Mouse (Mus musculus) 3T3-L1 (cell line): ENCODE data around the gene Chd3.

ENCODE experiments used
- DNase-seq: peaks from one replicate; pipeline ENCODE4 v3.0.0-alpha.2; 2015; ENCODE audit warnings: low read depth, low spot score

The Chd3 gene

DNA sequence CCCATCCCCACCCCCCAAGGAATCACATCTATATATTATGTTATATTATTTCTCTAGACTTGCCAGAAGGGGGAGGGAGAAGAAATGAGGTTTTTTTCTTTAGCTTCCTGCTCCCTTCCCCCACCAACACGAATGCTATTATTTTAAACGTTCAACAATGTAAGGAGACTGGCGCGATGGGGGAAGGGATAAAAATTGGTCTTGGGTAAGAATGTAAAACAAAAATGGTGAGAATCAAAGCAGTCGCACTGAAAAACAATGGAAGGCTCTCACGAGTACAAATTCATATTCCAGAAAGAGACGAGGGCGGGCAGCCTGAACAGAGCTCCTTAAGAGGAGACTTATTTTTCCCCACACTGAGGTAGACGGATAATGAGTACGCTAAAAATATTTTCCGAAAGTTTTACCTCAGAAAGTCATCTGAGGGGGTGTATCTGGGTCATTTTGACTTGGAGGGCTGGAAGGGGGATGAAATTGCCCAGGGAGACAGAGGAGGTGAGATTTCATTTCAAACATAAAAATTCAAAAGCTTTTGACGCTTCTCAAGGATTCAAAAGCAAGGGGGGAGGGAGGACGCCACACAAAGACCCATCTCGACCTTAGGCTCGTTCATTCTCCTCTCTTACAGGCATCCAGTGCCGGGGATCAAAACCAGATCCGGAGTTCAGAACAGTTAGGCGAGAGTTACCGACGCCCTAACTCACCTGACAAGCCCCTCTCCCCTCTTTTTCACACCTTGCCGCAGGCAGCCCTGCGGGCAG, 2.2 kb downstream of the Chd3 start:
- DNase-seq, result peak; percentile 55

DNA sequence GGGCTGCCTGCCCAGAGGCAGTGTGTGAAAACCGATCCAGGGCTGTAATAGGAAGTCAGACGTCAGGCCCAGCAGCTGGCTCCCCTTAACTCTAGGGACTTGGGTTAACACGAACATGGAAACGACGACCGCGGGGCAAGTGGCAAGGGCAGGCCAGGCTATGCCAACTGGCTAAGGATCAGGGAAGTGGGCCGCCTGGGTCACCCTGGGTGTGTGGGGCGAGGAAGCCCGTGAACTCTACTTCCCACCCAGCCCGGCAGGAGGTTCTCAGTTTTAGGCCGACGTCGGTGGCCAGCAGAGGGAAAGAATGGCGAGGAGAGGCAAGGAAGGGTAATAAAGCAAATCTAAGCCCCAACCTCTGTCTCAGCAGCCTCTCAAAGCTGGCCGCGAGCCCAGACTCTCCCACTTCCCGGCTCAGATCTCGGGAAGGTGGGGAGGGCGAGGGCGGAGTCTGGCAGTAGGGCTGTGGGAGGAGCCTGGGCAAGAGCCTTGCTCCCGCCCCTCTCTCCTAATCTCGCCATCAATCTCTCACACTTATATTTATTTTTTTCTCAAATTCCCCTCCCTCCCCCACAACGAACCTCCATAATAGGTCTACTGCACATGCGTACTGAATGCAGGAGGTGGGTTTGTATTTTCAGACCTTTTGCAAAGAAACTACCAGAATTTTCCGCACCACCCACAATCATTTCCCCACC, 2.9 kb downstream of the Chd3 start:
- DNase-seq, result peak; percentile 98

DNA sequence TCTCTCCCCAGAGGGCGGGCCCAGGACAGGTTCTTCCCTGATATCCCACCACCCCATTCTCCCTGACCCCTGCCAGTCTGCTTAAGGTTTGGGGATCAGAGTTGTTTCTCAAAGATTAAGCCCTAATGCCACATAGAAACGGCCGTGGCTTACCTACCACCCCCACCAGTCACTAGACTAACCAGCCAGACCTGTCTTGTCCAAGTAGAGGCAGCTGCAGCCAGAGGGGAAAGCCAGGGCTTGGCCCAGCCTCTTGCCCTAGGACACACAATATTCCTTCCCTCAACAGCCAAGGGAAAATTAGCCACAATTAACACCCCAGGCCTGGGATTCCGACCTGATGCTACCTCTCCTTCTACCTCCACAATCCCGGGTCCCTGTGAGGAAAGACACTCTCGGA, 3.5 kb downstream of the Chd3 start:
- peak; percentile 16 for DNase-seq

DNA sequence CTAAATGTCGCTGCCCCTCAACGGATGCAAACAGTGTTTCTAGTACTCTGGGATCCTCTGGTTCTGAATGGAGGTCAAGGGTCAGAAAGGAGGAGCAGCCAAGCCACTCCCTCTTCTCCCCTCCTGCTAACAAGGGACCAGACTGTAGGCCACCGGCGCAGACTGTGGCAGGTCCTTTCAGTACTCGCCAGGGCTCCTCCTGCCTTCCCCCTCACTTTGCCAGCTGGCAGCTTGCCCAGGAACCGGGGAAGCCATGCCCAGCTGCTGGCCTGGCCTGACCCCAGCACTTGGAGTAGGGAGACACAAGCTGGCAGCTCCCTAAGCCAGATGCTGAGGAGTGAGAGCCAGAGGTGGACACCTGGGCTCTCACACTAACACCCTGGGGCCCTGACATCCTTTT, 4.3 kb downstream of the Chd3 start:
- DNase-seq, result peak; percentile 84

DNA sequence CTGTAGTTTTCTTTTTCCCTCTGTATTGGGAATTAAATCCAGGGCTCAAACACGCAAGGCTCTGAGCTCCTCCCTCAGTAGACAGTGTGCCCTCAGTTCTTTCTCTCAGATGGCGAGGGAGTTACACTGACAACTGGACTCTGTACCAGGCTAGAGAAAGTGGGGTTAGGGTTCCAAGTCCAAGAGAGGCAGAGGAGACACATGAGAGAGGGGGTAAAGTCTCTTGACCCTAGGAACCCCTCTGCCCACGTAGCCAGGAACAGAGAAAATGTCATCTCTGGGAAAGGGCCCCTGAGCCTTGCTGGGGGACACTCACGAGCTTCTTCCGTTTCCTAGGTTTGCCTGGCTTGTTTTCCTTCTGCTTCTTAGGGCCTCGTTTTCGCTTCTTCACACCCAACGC, 4.8 kb downstream of the Chd3 start:
- DNase-seq, result no peak

DNA sequence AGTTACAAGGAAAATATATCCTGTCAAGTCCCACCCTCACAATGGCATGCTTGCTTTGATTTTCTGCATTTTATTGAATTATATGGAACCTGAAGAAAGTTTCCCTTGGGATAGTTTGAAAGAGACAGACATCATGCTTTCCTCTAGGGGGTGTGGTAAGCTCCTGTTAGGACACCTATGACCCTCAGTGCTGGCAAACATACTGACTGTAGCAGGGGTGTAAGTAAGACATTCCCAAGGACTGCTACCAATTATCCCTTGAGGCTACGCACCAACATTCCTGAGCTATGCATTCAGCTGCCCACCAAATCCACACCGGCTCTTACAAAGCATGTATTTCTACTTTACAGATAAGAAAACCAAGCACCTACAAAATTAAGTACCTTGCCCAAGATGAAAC, 6.7 kb downstream of the Chd3 start:
- DNase-seq, result peak; percentile 89

DNA sequence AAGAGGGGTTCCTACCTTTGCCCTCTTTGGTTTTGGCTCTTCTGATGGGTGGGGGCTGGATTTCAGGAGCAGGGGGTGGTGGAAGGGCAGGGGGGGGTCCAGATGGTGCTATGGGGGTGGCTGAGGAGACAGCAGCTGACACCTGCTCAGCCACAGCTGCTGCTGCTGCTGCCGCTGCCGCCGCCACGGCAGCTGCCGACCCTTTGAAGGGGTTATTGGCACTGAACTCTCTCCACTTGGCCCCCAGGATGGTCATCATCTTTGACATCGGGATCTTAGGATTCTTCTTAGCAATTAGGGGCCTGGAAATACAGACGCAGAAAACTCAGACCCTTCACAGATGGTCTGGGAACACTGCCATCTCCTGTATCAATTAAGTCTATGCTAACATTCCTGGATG, 7.2 kb downstream of the Chd3 start:
- DNase-seq, result no peak

DNA sequence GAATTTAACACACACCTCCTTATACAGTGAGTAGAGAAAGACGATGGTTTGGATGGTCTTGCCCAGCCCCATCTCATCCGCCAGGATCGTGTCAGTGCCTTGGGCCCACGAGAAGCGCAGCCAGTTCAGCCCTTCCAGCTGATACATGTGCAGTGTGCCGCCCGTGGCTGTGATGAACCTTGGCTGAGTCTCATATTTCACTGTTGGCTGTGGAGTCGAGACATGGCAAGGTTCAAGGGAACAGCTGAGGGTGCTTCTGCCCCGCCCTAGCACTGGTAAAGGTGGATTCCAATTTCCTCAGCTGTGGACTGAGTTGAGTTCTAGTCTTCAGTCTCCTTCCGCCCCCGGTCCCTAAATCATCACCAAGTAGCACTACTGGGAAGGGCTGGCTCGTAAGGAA, 11.5 kb downstream of the Chd3 start:
- no peak for DNase-seq

DNA sequence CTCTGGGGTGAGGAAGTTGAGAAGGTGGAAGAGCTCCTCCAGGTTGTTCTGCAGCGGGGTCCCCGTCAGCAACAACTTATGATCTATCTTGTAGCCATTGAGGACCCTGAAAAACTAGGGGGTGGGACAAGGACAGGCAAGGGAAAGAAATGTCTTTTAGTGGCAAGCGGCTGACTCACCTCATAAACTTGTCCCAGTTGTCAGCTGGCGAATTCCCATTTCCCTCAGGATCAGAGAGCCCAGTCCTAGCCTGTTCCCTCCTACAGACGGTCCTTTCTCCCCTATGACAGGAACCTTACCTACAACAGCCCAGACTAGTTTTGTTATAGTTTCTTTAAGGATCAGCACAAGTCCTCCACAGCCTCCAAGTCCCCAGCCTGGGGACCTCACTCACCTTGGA, 12.7 kb downstream of the Chd3 start:
- no peak for DNase-seq

DNA sequence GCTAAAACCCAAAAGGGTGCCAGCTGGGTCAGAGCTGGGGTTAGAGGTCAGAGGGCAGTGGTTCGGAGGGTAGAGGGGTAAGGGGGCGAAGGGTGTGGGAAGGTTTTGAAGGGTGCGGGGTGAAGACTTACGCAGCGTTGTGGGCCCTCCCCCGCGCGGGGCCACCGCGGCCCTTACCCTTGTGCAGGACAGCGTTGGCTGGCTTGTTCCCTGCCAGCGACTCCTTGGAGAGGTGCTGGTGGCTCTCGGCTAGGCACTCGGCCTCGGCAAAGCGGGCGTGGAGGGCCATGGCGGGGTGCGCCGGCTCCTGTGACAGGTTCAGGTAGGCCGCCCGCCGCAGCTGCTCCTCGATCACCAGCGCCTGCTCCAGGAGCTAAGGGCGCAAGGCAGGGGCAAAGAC, 22.8 kb downstream of the Chd3 start:
- no peak for DNase-seq

DNA sequence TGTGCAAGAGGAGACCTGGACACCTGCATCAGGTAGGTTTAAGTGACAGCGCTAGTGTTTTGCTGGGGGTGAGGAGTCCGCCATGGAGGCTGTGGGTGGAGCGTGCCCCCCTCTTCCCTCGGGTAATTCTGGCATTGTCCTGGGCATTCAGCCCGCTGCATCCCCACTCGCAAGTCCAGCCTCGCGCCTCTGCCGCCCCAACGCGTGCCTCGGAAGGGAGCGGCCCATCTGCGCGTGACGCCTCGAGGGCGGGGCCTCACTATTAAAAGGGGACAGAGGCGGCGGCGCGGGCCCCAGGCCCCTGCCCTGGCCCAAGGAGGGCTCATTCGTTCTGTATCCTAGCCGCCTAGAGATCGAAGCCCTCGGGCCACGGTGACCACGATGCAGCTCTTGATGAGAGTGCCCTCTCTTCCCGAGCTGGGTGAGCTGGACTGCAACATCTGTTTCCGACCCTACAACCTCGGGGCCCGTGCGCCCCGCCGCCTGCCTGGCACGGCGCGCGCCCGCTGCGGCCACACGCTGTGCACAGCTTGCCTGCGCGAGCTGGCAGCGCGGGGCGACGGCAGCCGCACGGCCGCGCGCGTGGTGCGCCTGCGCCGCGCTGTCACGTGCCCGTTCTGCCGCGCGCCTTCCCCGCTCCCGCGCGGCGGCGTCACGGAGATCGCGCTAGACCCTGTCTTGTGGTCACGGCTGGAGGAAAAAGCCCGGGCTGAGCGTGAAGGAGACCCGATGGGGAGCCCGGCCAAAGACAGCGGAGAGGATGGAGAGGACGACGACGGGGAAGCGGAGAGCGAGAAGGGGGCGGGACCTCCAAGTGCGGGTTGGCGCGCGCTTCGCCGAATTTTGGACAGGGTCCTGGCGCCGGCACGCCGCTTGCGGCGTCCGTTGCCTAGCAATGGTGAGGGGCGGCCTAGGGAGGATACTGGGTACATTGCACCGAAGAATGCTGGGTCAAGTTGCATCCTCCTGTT, 28.8 kb downstream of the Chd3 start, which contains the start of gene Rnf227:
Gene Rnf227 (plus strand): TSS at position 301 of the 971 bp plus-strand sequence.
- DNase-seq, result no peak

DNA sequence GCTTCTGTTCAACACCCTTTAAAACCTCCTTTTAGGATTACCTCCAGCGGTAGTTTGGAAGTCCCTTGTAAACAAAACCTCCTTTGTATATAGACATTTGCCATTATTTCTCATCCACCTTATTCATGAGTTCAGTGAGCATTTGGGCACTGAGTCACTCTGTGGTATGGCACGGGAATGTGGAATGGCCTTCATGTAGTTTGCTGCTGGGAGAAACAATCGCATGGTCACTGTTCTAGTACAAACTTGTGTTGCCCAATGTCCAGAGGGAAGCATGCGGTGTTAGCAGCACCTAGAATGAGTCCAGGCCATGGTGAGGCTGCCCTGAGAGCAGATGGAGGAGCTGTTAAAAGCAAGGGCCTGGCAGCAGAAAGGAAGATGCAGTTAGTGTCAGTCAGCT, 34.4 kb downstream of the Chd3 start:
- DNase-seq, result peak; percentile 90

DNA sequence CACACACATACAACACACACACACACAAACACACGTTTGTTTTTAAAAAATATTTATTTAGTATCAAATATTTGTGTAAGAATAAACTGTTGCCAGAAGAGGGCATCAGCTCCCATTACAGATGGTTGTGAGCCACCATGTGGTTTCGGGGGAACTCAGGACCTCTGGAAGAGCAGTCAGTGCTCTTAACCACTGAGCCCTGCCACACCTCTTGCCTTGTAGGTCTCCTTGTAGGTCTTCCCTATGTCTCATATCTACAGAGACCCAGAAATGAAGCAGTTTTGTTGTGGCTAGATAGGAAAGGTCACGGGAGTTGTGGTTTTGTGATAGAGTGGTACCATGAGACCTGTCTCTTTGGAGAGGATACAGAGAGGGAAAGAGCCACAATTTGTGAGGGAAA, 35.3 kb downstream of the Chd3 start:
- peak; percentile 61 for DNase-seq

DNA sequence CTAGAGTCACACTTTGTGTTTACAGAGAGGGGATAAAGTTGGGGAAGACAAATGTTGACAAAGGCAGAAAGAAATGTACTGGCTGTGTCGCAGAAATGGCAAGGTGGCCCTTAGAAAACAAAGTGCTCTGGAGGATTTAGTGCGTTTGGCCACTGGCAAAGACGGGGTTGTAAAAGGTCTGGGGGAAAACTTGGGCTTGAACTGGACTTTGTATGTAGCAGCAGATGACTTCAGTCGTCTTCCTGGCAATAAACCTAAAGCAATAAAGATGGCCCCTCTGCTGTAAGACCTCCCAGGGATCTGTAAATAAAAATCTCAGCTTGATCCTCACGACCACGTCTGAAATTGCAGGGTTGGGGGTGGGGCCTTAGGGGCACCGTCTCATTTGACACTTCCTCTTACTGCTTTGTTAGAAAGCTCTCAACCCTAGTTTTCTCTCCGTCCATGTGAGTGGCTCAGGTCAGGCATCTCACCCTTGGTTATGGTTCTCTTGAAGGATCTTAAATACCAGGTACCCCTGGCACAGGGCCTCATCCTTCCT, 36.4 kb downstream of the Chd3 start:
- DNase-seq, result no peak

DNA sequence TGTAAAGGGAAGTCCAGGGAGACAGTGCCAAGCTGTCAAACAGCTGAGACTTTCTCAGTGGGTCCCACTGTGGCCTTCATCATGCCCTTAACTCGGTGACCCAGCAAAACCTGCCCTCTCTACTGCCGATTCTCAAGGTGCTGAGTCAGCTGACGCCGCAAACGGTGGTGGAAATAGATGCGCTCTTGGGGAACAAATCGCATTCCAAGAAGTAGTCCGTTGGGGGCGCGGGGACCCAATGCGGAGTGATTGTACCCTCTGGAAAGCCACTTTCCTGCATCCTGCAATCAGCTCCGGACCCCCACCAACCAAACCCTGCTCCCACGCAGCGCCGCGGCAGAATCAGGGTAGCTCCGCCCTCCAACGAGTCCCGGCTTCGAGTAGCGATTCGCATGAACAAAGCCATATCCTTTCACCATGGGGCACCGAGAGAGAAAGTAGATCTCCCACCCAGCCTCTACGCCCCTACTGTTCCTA, 37.2 kb downstream of the Chd3 start:
- DNase-seq, result no peak

DNA sequence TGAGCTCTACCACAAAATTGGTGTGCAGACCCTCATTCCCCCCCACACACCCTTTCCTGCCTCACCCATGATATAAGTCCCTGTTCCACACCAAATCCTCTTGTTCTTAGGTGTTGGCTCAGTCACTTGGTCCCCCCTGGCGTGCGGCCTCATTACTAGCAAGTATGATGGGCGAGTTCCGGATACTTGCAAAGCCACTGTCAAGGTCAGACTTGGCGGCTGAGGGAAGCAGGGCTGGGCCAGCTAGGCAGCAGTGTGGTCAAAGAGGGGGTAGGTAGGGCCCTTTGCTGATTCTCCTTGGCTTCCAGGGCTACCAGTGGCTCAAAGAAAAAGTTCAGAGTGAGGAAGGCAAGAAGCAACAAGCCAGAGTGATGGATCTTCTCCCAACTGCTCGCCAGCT, 38.1 kb downstream of the Chd3 start:
- no peak for DNase-seq

DNA sequence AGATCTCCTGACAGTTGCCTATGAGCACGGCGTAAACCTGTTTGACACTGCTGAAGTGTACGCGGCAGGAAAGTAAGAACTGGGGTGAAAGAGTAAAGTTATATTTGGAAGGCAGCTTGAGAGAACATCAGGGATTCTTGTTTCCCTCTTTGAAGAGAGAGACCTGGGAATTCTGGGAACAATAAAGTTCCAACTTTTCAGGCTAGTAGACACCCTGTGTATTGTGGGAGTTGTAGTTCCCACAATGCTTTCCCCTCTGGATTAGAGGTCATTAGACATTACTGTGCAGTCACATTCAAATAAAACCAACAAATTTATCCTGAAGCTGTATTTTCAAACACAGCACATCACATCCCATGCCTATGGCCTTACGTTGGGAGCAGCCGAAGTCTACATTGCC, 40.7 kb downstream of the Chd3 start:
- DNase-seq, result no peak

DNA sequence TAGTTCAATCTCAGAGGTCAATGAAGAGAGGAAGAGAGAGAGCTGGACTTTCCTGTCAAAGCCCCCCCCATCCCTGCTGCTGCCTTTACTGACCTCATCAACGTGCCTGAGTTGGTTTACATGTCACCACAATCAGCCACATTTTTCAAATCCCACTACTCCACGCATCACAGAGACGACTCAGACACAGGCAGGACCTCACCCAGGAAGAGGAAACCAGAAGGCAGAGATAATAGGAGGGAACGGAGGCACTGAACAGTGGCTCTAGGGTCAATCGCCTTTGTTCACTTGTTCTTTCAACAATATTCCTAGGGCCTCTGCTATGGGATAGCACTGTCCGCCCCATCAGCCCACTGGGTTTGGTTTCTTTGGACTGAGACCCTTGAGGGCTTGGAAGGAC, 41.6 kb downstream of the Chd3 start:
- DNase-seq, result no peak

DNA sequence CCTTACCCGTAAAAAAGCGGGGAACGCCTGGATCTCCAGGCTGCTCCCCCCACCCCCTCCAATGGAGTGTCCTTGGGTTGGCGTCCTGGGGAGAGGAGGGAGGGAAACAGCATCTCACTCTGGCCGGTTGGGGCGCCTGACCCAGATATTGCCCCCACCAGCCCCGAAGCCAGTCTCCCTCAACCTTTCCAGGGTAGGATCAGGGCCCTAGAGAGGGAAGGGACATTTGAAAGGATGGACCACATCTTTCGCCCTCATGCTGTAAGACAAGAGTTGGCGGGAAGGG, 42.1 kb downstream of the Chd3 start:
- DNase-seq, result no peak

DNA sequence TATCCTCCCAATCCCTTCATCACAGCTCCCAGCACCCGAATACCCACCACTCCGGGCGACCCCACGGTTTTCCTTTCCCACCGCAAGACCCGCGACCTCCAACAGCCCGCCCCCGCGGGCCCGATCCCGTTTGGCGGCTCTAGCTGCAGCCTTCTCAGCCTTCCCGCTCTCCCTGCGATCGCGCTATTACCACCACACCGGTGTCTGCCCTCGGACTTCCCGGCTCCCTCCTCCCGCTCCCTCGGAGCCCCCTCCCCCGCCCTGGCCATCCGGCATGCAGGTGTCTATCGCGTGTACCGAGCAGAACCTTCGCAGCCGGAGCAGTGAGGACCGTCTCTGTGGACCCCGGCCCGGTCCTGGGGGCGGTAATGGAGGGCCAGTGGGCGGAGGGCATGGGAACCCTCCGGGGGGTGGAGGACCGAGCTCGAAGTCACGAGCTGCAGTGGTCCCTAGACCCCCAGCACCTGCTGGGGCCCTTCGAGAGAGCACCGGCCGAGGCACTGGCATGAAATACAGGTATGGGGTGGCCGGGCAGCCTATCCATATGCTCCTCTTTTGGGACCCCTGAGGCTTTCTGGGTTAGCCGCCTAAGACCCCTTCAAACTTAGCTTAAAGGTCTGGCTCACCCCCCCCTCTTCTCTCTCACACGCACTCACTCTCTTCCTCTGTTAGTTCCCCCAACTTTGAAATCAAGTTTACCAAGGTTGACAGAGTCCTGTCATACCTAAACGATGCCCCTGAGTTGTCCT, 42.6 kb downstream of the Chd3 start:
- no peak for DNase-seq
